In genomic region chr17:43128908-43129533, GRCm38 (mm10) we compare ENCODE assay signal across 25 mouse cellular contexts.
"Had no signal": no experiment of that assay in that cellular context is flagged by ENCODE, and none has a peak within 500 bp of the region (broad histone marks: within the 10 kb centered on the region; RNA-seq: fewer than 3 reads in every experiment).

No protein-coding gene starts in this region.

- H3K9ac ChIP-seq: heart, embryonic 12.5 days; hindbrain, embryonic 12.5 days; hindbrain, embryonic 14.5 days; intestine, embryonic 15.5 days; limb, embryonic 12.5 days; liver, embryonic 12.5 days; liver, embryonic 14.5 days had no signal

- H3K4me1 ChIP-seq: heart, embryonic 12.5 days; hindbrain, embryonic 10.5 days; hindbrain, embryonic 12.5 days; intestine, embryonic 15.5 days; limb, embryonic 12.5 days had no signal

- ATAC-seq: forebrain, embryonic 16.5 days; hindbrain, embryonic 16.5 days; inflammation-experienced regulatory T-cells, adult 6 months; intestine, embryonic 15.5 days; intestine, postnatal 0 days; liver, embryonic 12.5 days had no signal

- H3K36me3 ChIP-seq: heart, embryonic 12.5 days; hindbrain, embryonic 10.5 days; hindbrain, embryonic 12.5 days; intestine, embryonic 15.5 days; limb, embryonic 12.5 days; liver, embryonic 12.5 days had no signal

- H3K4me2 ChIP-seq: heart, embryonic 12.5 days; hindbrain, embryonic 12.5 days; hindbrain, embryonic 14.5 days; intestine, embryonic 15.5 days; limb, embryonic 12.5 days; liver, embryonic 12.5 days had no signal

- H3K4me3 ChIP-seq: gastrocnemius, adult 2 months; heart, adult 2 months; heart, embryonic 12.5 days; hindbrain, embryonic 10.5 days; hindbrain, embryonic 12.5 days; intestine, embryonic 15.5 days; layer of hippocampus, adult 2 months; limb, embryonic 12.5 days; liver, embryonic 12.5 days had no signal

- H3K9me3 ChIP-seq: heart, embryonic 12.5 days; hindbrain, embryonic 10.5 days; hindbrain, embryonic 12.5 days; intestine, embryonic 15.5 days; limb, embryonic 12.5 days; liver, embryonic 12.5 days had no signal

- H3K27me3 ChIP-seq: heart, embryonic 12.5 days; hindbrain, embryonic 12.5 days; intestine, embryonic 15.5 days; limb, embryonic 12.5 days; liver, embryonic 12.5 days had no signal

- H3K27ac ChIP-seq: gastrocnemius, adult 2 months; heart, adult 2 months; hindbrain, embryonic 10.5 days; hindbrain, embryonic 12.5 days; hindbrain, embryonic 14.5 days; intestine, embryonic 15.5 days; layer of hippocampus, adult 2 months; limb, embryonic 12.5 days; liver, embryonic 12.5 days; liver, embryonic 14.5 days had no signal

- DNase-seq: gastrocnemius, adult 2 months; gastrocnemius, postnatal 10 days; gastrocnemius, postnatal 25 days; heart, adult 2 months; heart, postnatal 10 days; kidney, adult 18-20 months; kidney, adult 8-10 months; kidney, postnatal 10 days; kidney, postnatal 25 days; kidney, postnatal 4 days; layer of hippocampus, postnatal 36 days; left cerebral cortex, postnatal 4 days had no signal
